Mouse (Mus musculus): ENCODE measurements around the gene Nras. TPM values are rescaled to one million over a fixed set of nuclear protein-coding genes. Genes with fewer than 3 reads are reported as not detected.

The Nras gene
- polyA plus RNA-seq, 1 experiment from 2014 or later, result 82.9 TPM

GRCm38 (mm10) chr3:103099667-103100066 is 41.6 kb downstream of the Nras start:
- Histone ChIP-seq H3K36me3 (no peaks in the 10 kb centered on the region), H3K4me2 (no peak overlapping the region), H3K9ac (replicated peaks) (no peak overlapping the region), H3K9me3 (no peaks in the 10 kb centered on the region), H3K27ac (no peak overlapping the region), H3K4me1 (replicated peaks) (peaks cover 4% of the 10 kb centered on the region; the same call in 1 of the 2 replicates), H3K4me3 (replicated peaks) (no peak overlapping the region), H3K27me3 (no peaks in the 10 kb centered on the region; the same call in 1 of the 2 replicates)
- no peak for ATAC-seq (ENCODE audit: insufficient number of reproducible peaks, insufficient read depth, low FRiP score, low TSS enrichment, low read depth)
- 83% methylated on average over 6 of the region's 6 CpGs for WGBS

- H3K36me3 ChIP-seq, result no peaks in the 10 kb centered on the region
- no peak for ATAC-seq (ENCODE audit: insufficient number of reproducible peaks, insufficient read depth, low FRiP score, low TSS enrichment, low read depth)
Observed at GRCm38 (mm10) chr3:103100735-103101134, 42.6 kb downstream of the Nras start.

GRCm38 (mm10) chr3:103101194-103101593 is 43.1 kb downstream of the Nras start:
- no peak overlapping the region for H3K4me2 ChIP-seq
- no peaks in the 10 kb centered on the region for H3K9me3 ChIP-seq
- 63% methylated on average over 5 of the region's 5 CpGs for WGBS
- H3K27me3 ChIP-seq, result no peaks in the 10 kb centered on the region; the same call in 1 of the 2 replicates
- no peaks in the 10 kb centered on the region for H3K36me3 ChIP-seq
- no peak overlapping the region for H3K27ac ChIP-seq
- H3K4me3 ChIP-seq (replicated peaks), result no peak overlapping the region
- no peak for ATAC-seq (ENCODE audit: insufficient number of reproducible peaks, insufficient read depth, low FRiP score, low TSS enrichment, low read depth)
- H3K9ac ChIP-seq (replicated peaks), result no peak overlapping the region
- peaks cover 4% of the 10 kb centered on the region; the same call in 1 of the 2 replicates for H3K4me1 ChIP-seq (replicated peaks)

More at GRCm38 (mm10) chr3:103100735-103101134, 42.6 kb downstream of the Nras start:
- 59% methylated on average over 2 of the region's 2 CpGs for WGBS
- Histone ChIP-seq H3K9me3 (no peaks in the 10 kb centered on the region), H3K27me3 (no peaks in the 10 kb centered on the region; the same call in 1 of the 2 replicates), H3K27ac (no peak overlapping the region), H3K4me3 (replicated peaks) (no peak overlapping the region), H3K4me1 (replicated peaks) (peaks cover 4% of the 10 kb centered on the region; the same call in 1 of the 2 replicates), H3K9ac (replicated peaks) (no peak overlapping the region), H3K4me2 (no peak overlapping the region)

GRCm38 (mm10) chr3:103101909-103102308 is 43.8 kb downstream of the Nras start:
- Histone ChIP-seq H3K9me3 (no peaks in the 10 kb centered on the region), H3K4me1 (replicated peaks) (peaks cover 4% of the 10 kb centered on the region; the same call in 1 of the 2 replicates), H3K4me3 (replicated peaks) (peak overlapping the region; percentile 73), H3K4me2 (peak overlapping the region; percentile 72), H3K9ac (replicated peaks) (peak overlapping the region; percentile 75), H3K27me3 (no peaks in the 10 kb centered on the region; the same call in 1 of the 2 replicates), H3K27ac (peak overlapping the region; percentile 78; the same call in 1 of the 2 replicates), H3K36me3 (no peaks in the 10 kb centered on the region)
- peak; percentile 35; the same call in 1 of the 2 replicates for ATAC-seq (ENCODE audit: insufficient number of reproducible peaks, insufficient read depth, low FRiP score, low TSS enrichment, low read depth)
- 0% methylated on average over 14 of the region's 14 CpGs for WGBS

- Histone ChIP-seq H3K4me2 (peak within 1 kb of the TSS; percentile 72), H3K27me3 (no peaks in the 10 kb centered on the region; the same call in 1 of the 2 replicates), H3K4me1 (replicated peaks) (peaks cover 4% of the 10 kb centered on the region; the same call in 1 of the 2 replicates), H3K9ac (replicated peaks) (peak within 1 kb of the TSS; percentile 75), H3K27ac (peak within 1 kb of the TSS; percentile 78), H3K4me3 (replicated peaks) (peak within 1 kb of the TSS; percentile 73), H3K9me3 (no peaks in the 10 kb centered on the region), H3K36me3 (no peaks in the 10 kb centered on the region)
- WGBS, result 1% methylated on average over 72 of the region's 72 CpGs
- ATAC-seq (ENCODE audit: insufficient number of reproducible peaks, insufficient read depth, low FRiP score, low TSS enrichment, low read depth), result peak; percentile 96
Observed at GRCm38 (mm10) chr3:103102454-103103390, 44.6 kb downstream of the Nras start, which contains the start of gene Dennd2c. Dennd2c (plus strand) TSS chr3:103102604.

- Histone ChIP-seq H3K4me3 (replicated peaks) (no peak overlapping the region), H3K9me3 (no peaks in the 10 kb centered on the region), H3K4me1 (replicated peaks) (no peaks in the 10 kb centered on the region; the same call in 1 of the 2 replicates), H3K9ac (replicated peaks) (no peak overlapping the region), H3K4me2 (no peak overlapping the region), H3K27me3 (no peaks in the 10 kb centered on the region; the same call in 1 of the 2 replicates), H3K27ac (no peak overlapping the region), H3K36me3 (no peaks in the 10 kb centered on the region)
- 82% methylated on average over 7 of the region's 7 CpGs for WGBS
- ATAC-seq (ENCODE audit: insufficient number of reproducible peaks, insufficient read depth, low FRiP score, low TSS enrichment, low read depth), result no peak
Observed at GRCm38 (mm10) chr3:103107565-103108240, 49.6 kb downstream of the Nras start.

- Histone ChIP-seq H3K9ac (replicated peaks) (no peak overlapping the region), H3K4me3 (replicated peaks) (no peak overlapping the region), H3K27ac (no peak overlapping the region), H3K4me2 (no peak overlapping the region), H3K27me3 (peaks cover 7% of the 10 kb centered on the region; the same call in 1 of the 2 replicates), H3K4me1 (replicated peaks) (no peaks in the 10 kb centered on the region; the same call in 1 of the 2 replicates), H3K36me3 (no peaks in the 10 kb centered on the region), H3K9me3 (no peaks in the 10 kb centered on the region)
- no peak for ATAC-seq (ENCODE audit: insufficient number of reproducible peaks, insufficient read depth, low FRiP score, low TSS enrichment, low read depth)
- 76% methylated on average over 5 of the region's 5 CpGs for WGBS
Observed at GRCm38 (mm10) chr3:103112216-103112615, 54.1 kb downstream of the Nras start.

Other genes starting within 250 kb of the Nras start
- not detected in 2 replicates for gene Sycp1, start 122.2 kb upstream of the Nras start, polyA plus RNA-seq (2016; fragmentation: Nextera tagmentation; extraction: Ambion mirVana)
- 0.06 and 0.10 TPM in 2 replicates for gene Nr1h5, start 94.2 kb upstream of the Nras start, polyA plus RNA-seq (2016; fragmentation: Nextera tagmentation; extraction: Ambion mirVana)
- 48.2 and 50.0 TPM in 2 replicates for gene Sike1, start 62.6 kb upstream of the Nras start, polyA plus RNA-seq (2016; fragmentation: Nextera tagmentation; extraction: Ambion mirVana)
- 456 and 468 TPM in 2 replicates for gene Csde1, start 37.9 kb upstream of the Nras start, polyA plus RNA-seq (2016; fragmentation: Nextera tagmentation; extraction: Ambion mirVana)
- gene Ampd1, start 15.7 kb downstream of the Nras start, polyA plus RNA-seq (2016; fragmentation: Nextera tagmentation; extraction: Ambion mirVana), result 0.20 and 0.35 TPM in 2 replicates
- 7.2 and 7.8 TPM in 2 replicates for gene Dennd2c, start 44.3 kb downstream of the Nras start, polyA plus RNA-seq (2016; fragmentation: Nextera tagmentation; extraction: Ambion mirVana)
- 249 and 261 TPM in 2 replicates for gene Bcas2, start 113.4 kb downstream of the Nras start, polyA plus RNA-seq (2016; fragmentation: Nextera tagmentation; extraction: Ambion mirVana)
- gene Trim33, start 221.0 kb downstream of the Nras start, polyA plus RNA-seq (2016; fragmentation: Nextera tagmentation; extraction: Ambion mirVana), result 43.7 and 44.0 TPM in 2 replicates